Mouse (Mus musculus) adrenal gland, postnatal 25 days (tissue): ENCODE data around the gene Dalrd3. TPM values are rescaled to one million over a fixed set of nuclear protein-coding genes. Genes with fewer than 3 reads are reported as not detected.

ENCODE experiments used
- microRNA-seq, 2 experiments: library from miRNA; unstranded; fragments of <30 nt; microRNA quantifications; one replicate each; pipeline ENCODE4 v1.2.0; 2021
- total RNA-seq: library from RNA; stranded (reverse); gene quantifications from 2 replicates; pipeline ENCODE4 v1.2.3, GENCODE M21; 2021

Dalrd3 gene
- total RNA-seq, 1 experiment from 2014 or later: 85.4 TPM

Small RNAs within 50 kb of the gene (microRNA-seq; reads per million reads assigned to microRNA genes)
- gene Gm24083: 0 reads per million in 2 experiments
- 0 reads per million in 2 experiments for gene Mir191
- 1,722 to 1,793 reads per million in 2 experiments for gene Mir425

Other genes with a start within 250 kb of the Dalrd3 start
- 711 and 722 TPM in 2 replicates for gene Gpx1, start 231.0 kb upstream of the Dalrd3 start, total RNA-seq
- gene Usp4, start 222.0 kb upstream of the Dalrd3 start, total RNA-seq: 113 and 114 TPM in 2 replicates
- gene 1700102P08Rik, start 177.1 kb upstream of the Dalrd3 start, total RNA-seq: 1.5 and 1.7 TPM in 2 replicates
- gene Ccdc36, start 141.4 kb upstream of the Dalrd3 start, total RNA-seq: not detected in 2 replicates
- not detected in 2 replicates for gene BC048562, start 133.4 kb upstream of the Dalrd3 start, total RNA-seq
- 36.9 and 51.4 TPM in 2 replicates for gene Ccdc71, start 109.4 kb upstream of the Dalrd3 start, total RNA-seq
- 33.2 and 38.8 TPM in 2 replicates for gene Klhdc8b, start 108.3 kb upstream of the Dalrd3 start, total RNA-seq
- 114 and 134 TPM in 2 replicates for gene Lamb2, start 90.2 kb upstream of the Dalrd3 start, total RNA-seq
- gene Usp19, start 79.3 kb upstream of the Dalrd3 start, total RNA-seq: 292 and 314 TPM in 2 replicates
- 221 and 259 TPM in 2 replicates for gene Qars, start 62.2 kb upstream of the Dalrd3 start, total RNA-seq
- gene Qrich1, start 53.1 kb upstream of the Dalrd3 start, total RNA-seq: 126 and 144 TPM in 2 replicates
- gene Impdh2, start 9.6 kb upstream of the Dalrd3 start, total RNA-seq: 66.3 and 95.0 TPM in 2 replicates
- gene Ndufaf3, start 2.5 kb upstream of the Dalrd3 start, total RNA-seq: 59.8 and 65.9 TPM in 2 replicates
- 90.9 and 141 TPM in 2 replicates for gene Wdr6, start 8.9 kb downstream of the Dalrd3 start, total RNA-seq
- gene P4htm, start 27.8 kb downstream of the Dalrd3 start, total RNA-seq: 8.7 and 10.5 TPM in 2 replicates
- 48.9 and 73.9 TPM in 2 replicates for gene Arih2, start 79.5 kb downstream of the Dalrd3 start, total RNA-seq
- gene Slc25a20, start 92.2 kb downstream of the Dalrd3 start, total RNA-seq: 91.1 and 112 TPM in 2 replicates
- gene Prkar2a, start 119.4 kb downstream of the Dalrd3 start, total RNA-seq: 29.3 and 30.7 TPM in 2 replicates
- 79.3 and 92.7 TPM in 2 replicates for gene Ip6k2, start 213.9 kb downstream of the Dalrd3 start, total RNA-seq
- gene Nckipsd, start 238.5 kb downstream of the Dalrd3 start, total RNA-seq: 7.3 and 10.6 TPM in 2 replicates